Mouse (Mus musculus) forebrain, embryonic 10.5 days (tissue): Measurements from ENCODE around the gene Shox2. TPM values are rescaled to one million over a fixed set of nuclear protein-coding genes. Genes with fewer than 3 reads are reported as not detected.

Experiments
- polyA plus RNA-seq: library from polyadenylated mRNA; unstranded; fragments of >200 nt; fragmentation: Nextera tagmentation; extraction: Ambion mirVana; gene quantifications from 2 replicates; pipeline ENCODE4 v1.2.1, GENCODE M21; 2016

The Shox2 gene
- polyA plus RNA-seq, 1 experiment from 2014 or later, result 6.6 TPM

Other genes with a start within 250 kb of the Shox2 start
- gene Rsrc1, start 381 bp downstream of the Shox2 start, polyA plus RNA-seq, result 41.3 and 41.6 TPM in 2 replicates